ENCODE assay signal across 8 mouse cellular contexts in the genomic region with DNA sequence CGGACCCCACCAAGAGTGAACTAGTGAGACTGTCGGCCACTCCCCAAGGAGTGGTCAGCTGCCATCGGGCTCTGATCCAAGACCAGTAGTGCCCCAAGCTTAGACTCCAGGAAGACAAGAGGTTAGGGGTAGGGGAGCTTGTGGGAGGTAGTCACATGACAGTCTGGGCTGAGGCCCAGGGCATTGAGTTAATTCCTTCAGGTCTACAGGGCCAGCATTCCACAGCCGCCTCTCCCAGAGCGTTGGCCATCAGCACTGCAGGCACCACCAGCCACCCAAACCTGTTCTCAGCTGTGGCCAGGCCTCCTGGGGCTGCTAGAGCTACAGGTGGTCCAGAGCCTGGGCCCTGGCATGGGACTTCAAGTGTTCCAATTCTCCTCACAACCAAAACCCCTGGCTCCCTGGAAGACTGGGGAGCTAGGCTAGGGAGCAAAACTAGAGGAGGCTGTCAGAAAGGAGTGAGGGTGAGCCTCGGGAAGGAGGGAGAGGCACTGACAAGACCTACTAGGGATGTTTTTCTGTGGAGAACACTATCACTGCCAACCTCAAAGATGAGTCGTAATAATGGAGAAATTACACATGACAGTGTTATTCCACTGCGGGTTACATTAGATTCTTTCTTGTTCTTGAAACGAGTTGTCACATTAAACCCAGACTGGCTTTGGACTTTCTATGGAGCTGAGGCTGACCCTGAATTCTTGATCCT. TPM values are rescaled to one million over a fixed set of nuclear protein-coding genes. Genes with fewer than 3 reads are reported as not detected.
A peak's percentile ranks its signal among the peaks of the same experiment; 100 is the strongest.
DNase-seq lines count a peak whose midpoint lies in the region; ATAC-seq and TF ChIP-seq lines count a peak whose summit lies in the region.

No protein-coding gene starts in this region.

- no peaks in the 10 kb centered on the region for H3K36me3 ChIP-seq in forebrain, embryonic 14.5 days (ENCODE audit: control insufficient read depth, insufficient read depth, low read length)
- H3K36me3 ChIP-seq in forebrain, embryonic 13.5 days (ENCODE audit: poor library complexity, severe bottlenecking), result no peaks in the 10 kb centered on the region
- H3K36me3 ChIP-seq in heart, embryonic 15.5 days, result no peaks in the 10 kb centered on the region

- no peak for DNase-seq in forebrain, embryonic 14.5 days (ENCODE audit: low spot score)
- peak; percentile 87 for DNase-seq in NIH3T3 (ENCODE audit: low read depth)
- DNase-seq in lung, adult 2 months, result peak; percentile 63
- DNase-seq in layer of hippocampus, adult 2 months (ENCODE audit: low spot score in 2 of 2), result no peak
- DNase-seq in frontal cortex, postnatal 14 days (ENCODE audit: low spot score in 2 of 2), result no peak

- no peak for ATAC-seq in forebrain, embryonic 14.5 days
- ATAC-seq in forebrain, embryonic 13.5 days, result no peak
- peak; percentile 64; the same call in 1 of the 2 replicates for ATAC-seq in heart, embryonic 15.5 days (replicated peaks; ENCODE audit: insufficient number of reproducible peaks, insufficient read depth, low FRiP score, low read depth)
- no peak for ATAC-seq in activated CD4-positive, CD25-positive, alpha-beta regulatory T cell, adult 4 months

- TF ChIP-seq CTCF in lung, adult 2 months (IDR thresholded peaks at IDR 0.05; ENCODE audit: insufficient read depth, low read length), result no peak
- TF ChIP-seq CTCF in layer of hippocampus, adult 2 months (conservative IDR thresholded peaks at IDR 0.05), result no peak

- H3K9ac ChIP-seq in forebrain, embryonic 14.5 days (ENCODE audit: low read length), result no peak overlapping the region
- H3K9ac ChIP-seq in forebrain, embryonic 13.5 days, result no peak overlapping the region
- H3K9ac ChIP-seq in heart, embryonic 15.5 days, result peak overlapping the region; percentile 13; the same call in 1 of the 2 replicates

- no peaks in the 10 kb centered on the region for H3K4me1 ChIP-seq in forebrain, embryonic 14.5 days (ENCODE audit: control insufficient read depth, insufficient read depth, low read length)
- H3K4me1 ChIP-seq in forebrain, embryonic 13.5 days, result peaks cover 8% of the 10 kb centered on the region; the same call in 1 of the 2 replicates
- peaks cover 20% of the 10 kb centered on the region for H3K4me1 ChIP-seq in heart, embryonic 15.5 days (replicated peaks)
- H3K4me1 ChIP-seq in lung, adult 2 months (ENCODE audit: control insufficient read depth, insufficient read depth, low read length), result peaks cover 10% of the 10 kb centered on the region

- H3K27me3 ChIP-seq in forebrain, embryonic 14.5 days (replicated peaks; ENCODE audit: control insufficient read depth, insufficient read depth, low read length), result no peaks in the 10 kb centered on the region
- no peaks in the 10 kb centered on the region for H3K27me3 ChIP-seq in forebrain, embryonic 13.5 days
- no peaks in the 10 kb centered on the region for H3K27me3 ChIP-seq in heart, embryonic 15.5 days

- no peak overlapping the region for H3K4me2 ChIP-seq in forebrain, embryonic 14.5 days (ENCODE audit: low read length)
- no peak overlapping the region for H3K4me2 ChIP-seq in forebrain, embryonic 13.5 days
- no peak overlapping the region for H3K4me2 ChIP-seq in heart, embryonic 15.5 days

- WGBS in forebrain, embryonic 14.5 days, result 69% methylated on average over 9 of the region's 9 CpGs
- 64% methylated on average over 9 of the region's 9 CpGs for WGBS in forebrain, embryonic 13.5 days
- 46% methylated on average over 9 of the region's 9 CpGs for WGBS in heart, embryonic 15.5 days
- WGBS in lung, adult 2 months, result 41% methylated on average over 9 of the region's 9 CpGs

- TF ChIP-seq POLR2A in lung, adult 2 months (IDR thresholded peaks at IDR 0.05; ENCODE audit: borderline replicate concordance, extremely low read depth, low read depth, low read length), result no peak

- H3K4me3 ChIP-seq in forebrain, embryonic 14.5 days (ENCODE audit: low read depth, low read length), result no peak overlapping the region
- H3K4me3 ChIP-seq in forebrain, embryonic 13.5 days, result no peak overlapping the region
- H3K4me3 ChIP-seq in heart, embryonic 15.5 days, result no peak overlapping the region
- no peak overlapping the region for H3K4me3 ChIP-seq in lung, adult 2 months (replicated peaks; ENCODE audit: extremely low read depth, low read depth, low read length)
- no peak overlapping the region for H3K4me3 ChIP-seq in layer of hippocampus, adult 2 months

- no peaks in the 10 kb centered on the region for H3K9me3 ChIP-seq in forebrain, embryonic 14.5 days (replicated peaks; ENCODE audit: control insufficient read depth, low read length)
- no peaks in the 10 kb centered on the region for H3K9me3 ChIP-seq in forebrain, embryonic 13.5 days (replicated peaks)
- H3K9me3 ChIP-seq in heart, embryonic 15.5 days (replicated peaks), result no peaks in the 10 kb centered on the region

- 0 out of 2 replicates have a peak overlapping the region, but pooled peaks have one; percentile 11 for H3K27ac ChIP-seq in forebrain, embryonic 14.5 days (ENCODE audit: low read depth, low read length)
- no peak overlapping the region for H3K27ac ChIP-seq in forebrain, embryonic 13.5 days
- H3K27ac ChIP-seq in heart, embryonic 15.5 days, result peak overlapping the region; percentile 66
- no peak overlapping the region for H3K27ac ChIP-seq in layer of hippocampus, adult 2 months

RNA-seq across cellular contexts. Expression of a gene that starts 12.1 kb away (rescaled TPM):
- polyA plus RNA-seq in forebrain, embryonic 14.5 days (2014; fragmentation: Nextera tagmentation; extraction: Ambion mirVana), result 41.4 and 56.5 TPM in 2 replicates
- polyA plus RNA-seq in forebrain, embryonic 13.5 days (2015; fragmentation: Nextera tagmentation; extraction: Ambion mirVana), result 54.2 and 54.8 TPM in 2 replicates
- 40.1 and 41.7 TPM in 2 replicates for polyA plus RNA-seq in heart, embryonic 15.5 days (2015; fragmentation: Nextera tagmentation; extraction: Ambion mirVana)
- polyA plus RNA-seq in lung, adult 2 months (2012; rRNA removed), result 50.0 and 79.4 TPM in 2 replicates
- total RNA-seq in layer of hippocampus, adult 2 months (2021), result 10 to 100 TPM; 69.8 to 70.2 TPM
- 10 to 100 TPM in 1 of 2 experiments, 1 to 10 TPM in 1; 8.6 to 13.6 TPM for polyA plus RNA-seq in activated CD4-positive, CD25-positive, alpha-beta regulatory T cell, adult 4 months (2017; shearing (Covaris generic))

Comparison
In these comparisons a context has a peak if more than half of its experiments do, and no peak if none do; other contexts are left out.
1. H3K27ac ChIP-seq: peak in forebrain, embryonic 14.5 days (single experiment) and heart, embryonic 15.5 days (single experiment); none in forebrain, embryonic 13.5 days (single experiment) and layer of hippocampus, adult 2 months (single experiment).
2. DNase-seq: peak in NIH3T3 (single experiment) and lung, adult 2 months (single experiment); none in forebrain, embryonic 14.5 days (single experiment), layer of hippocampus, adult 2 months (0 of 2) and frontal cortex, postnatal 14 days (0 of 2).